Mouse (Mus musculus) ovary, adult 10 weeks (tissue): ENCODE data around the gene Lrrc23. TPM values are rescaled to one million over a fixed set of nuclear protein-coding genes. Genes with fewer than 3 reads are reported as not detected.

Experiments used
- polyA plus RNA-seq: library from polyadenylated mRNA; stranded (reverse); fragments of 350-450 nt; fragmentation: Illumina TruSeq; extraction: RNeasy Lipid Tissue Mini Kit (QIAGEN cat#74804); gene quantifications from one replicate; pipeline ENCODE4 v1.2.3, GENCODE M21; 2014

The Lrrc23 gene
- polyA plus RNA-seq: 3.8 TPM

DNA sequence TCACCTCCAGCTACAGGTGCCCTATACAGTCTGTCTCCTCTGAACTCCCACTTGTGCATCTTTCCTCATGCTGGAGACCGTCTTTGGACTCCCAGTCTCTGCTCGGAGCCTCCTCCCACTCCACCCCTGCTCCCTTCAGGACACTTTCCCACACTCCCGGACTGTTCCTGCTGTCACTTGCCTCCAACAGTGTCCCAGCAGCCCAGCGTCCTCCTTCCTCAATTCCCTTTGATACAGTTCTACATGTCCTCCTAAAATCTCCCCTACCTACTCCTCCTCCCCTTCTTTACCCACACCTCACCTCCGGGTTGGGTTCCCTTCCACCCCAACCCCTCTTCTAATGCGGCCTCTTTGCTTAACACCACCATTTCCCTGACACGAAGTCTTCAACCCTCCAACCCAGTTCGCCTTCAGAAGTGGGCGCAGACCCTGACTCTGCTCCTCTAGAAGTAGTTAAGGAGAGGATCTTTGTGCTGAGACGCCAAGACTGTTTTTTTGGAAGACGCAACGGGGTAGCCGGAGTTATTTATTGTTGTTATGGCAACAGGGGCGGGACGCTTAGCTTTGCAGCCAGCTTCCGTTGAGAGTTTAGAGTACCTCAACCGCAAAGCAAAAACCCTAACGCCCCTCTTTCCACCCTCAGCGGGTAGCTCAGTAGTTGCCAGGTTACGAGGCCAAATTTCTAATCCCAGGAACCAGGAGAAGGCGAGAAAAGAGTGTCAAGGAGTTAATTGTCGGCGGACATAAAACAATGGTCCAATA, at the start of gene Lrrc23:
Gene Lrrc23 (minus strand): TSS at position 506 of the 762 bp plus-strand sequence.

DNA sequence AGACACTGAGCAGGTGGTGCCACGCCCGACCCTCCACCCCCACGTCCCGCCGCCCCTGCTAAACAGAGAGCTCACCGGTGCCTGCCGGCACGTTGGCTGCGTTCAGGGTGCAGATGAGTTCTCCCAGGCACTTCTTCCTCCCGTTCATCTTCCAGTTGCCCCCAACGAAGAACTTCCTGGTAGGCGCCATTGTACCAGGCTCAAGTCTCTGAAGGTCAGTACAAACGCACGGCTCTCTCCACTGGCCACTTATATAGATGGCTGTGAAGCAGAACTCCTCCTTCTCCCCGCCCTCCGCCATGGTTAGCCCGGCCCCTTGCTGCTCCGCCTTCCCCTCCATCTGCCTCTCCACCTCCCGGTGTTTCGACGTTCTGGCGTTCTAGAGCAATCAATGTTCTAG, 34.4 kb upstream of the Lrrc23 start, which contains the start of gene Tpi1:
Gene Tpi1 (minus strand): TSS at position 364 of the 400 bp plus-strand sequence.

DNA sequence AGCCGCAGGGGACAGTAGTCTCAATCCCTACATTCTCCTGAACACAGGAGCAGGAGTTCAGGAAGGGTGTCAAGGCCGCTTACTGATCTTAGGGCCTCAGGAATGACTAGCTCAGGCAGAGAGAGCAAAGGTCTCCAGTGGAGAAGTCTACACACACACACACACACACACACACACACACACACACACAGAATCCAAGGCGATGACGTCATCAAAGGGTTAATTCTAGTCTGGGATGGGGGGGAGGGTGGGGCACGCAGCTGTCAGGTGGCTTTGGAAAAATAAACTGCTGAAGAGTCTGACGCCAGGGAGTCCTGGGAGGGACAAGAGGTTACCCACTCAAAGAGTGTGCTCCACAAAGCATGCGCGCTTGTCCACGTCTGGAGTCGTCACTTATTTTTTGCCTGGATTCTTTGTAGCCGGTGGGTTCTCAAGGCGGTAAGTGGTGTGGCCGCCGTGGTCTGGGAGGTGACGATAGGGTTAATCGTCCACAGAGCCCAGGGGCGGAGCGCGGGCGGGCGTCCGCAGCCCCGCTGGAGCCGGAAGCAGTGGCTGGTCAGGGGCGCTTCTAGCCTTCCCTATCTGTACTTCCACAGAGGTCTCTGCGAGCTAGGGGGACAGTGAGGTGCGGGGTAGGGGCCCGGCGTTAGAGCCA, 29.0 kb upstream of the Lrrc23 start, which contains the start of gene Spsb2:
Gene Spsb2 (plus strand): TSS at position 304 of the 655 bp plus-strand sequence.

DNA sequence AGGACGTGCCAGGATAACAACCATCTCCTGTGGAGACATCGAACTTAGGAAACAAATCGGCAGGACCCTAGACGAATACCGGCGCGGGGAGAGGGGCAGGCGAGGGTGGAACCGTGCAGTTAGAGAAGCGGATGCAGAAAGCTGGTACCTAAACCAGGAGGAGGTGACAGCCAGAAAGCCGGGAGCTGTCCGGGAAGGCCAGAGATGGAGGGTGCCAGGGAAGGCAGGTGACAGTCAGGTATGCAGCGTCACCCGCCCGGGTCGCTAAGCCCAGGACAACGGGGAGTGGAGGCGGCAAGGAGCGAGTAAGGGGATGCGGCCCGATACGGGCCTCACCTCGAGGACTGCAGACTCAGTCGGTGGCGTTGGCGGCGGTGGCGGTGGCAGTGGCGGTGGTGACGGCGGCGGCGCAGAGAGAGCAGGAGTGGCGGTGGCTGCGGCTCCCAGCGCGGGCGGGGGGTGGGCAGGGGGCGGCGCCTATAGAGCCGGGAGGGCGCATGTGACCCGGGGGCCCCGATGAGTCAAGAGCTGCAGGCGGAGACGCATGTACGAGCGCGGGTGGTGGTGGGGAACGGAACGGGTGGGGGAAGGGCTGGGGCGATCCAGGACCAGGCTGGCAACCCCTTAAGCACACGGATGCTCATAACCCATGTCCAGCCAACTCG, 10.3 kb downstream of the Lrrc23 start, which contains the start of gene Eno2:
Gene Eno2 (minus strand): TSS at position 573 of the 665 bp plus-strand sequence.

DNA sequence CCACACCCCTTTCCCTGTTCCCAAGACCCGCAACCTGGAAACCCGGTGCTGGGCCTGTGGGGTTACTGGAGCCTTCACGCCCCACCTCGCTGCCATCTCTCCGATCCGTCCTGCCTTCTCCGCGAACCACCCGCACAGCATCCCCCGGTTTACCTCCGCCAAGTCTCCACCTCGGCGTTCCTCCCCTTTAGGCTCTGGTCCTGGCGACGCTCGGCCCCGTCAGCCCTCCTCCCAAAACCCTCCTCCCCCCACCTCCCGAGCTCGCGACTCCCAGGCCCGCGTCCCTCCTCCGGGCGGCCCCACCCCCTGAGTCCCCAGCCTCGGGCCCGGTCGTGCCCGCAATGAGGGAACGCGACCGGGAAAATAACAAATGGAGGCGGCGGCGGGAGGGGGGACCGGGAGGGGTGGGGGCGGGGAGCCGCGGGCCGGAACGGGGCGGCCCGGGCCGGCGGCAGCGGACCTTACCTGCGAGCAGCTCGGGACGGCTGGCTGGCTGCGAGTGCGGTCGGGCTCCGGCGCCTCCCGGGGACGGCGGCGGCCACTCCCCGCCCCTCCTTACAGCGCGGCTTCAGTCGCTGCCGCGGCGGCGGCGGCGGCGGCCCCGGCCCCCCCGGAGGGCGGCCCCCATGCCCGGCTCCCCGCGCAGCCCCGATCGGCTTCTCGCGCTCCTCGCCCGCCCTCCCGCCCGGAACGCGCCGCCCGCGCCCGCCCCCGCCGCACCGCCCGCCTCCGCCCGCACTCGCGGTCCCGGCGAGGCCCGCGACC, 23.5 kb downstream of the Lrrc23 start, which contains the start of the genes Gm45234 and Atn1:
Gene Gm45234 (minus strand): TSS at position 191 of the 765 bp plus-strand sequence.
Gene Atn1 (minus strand): TSS at position 694 of the 765 bp plus-strand sequence.

DNA sequence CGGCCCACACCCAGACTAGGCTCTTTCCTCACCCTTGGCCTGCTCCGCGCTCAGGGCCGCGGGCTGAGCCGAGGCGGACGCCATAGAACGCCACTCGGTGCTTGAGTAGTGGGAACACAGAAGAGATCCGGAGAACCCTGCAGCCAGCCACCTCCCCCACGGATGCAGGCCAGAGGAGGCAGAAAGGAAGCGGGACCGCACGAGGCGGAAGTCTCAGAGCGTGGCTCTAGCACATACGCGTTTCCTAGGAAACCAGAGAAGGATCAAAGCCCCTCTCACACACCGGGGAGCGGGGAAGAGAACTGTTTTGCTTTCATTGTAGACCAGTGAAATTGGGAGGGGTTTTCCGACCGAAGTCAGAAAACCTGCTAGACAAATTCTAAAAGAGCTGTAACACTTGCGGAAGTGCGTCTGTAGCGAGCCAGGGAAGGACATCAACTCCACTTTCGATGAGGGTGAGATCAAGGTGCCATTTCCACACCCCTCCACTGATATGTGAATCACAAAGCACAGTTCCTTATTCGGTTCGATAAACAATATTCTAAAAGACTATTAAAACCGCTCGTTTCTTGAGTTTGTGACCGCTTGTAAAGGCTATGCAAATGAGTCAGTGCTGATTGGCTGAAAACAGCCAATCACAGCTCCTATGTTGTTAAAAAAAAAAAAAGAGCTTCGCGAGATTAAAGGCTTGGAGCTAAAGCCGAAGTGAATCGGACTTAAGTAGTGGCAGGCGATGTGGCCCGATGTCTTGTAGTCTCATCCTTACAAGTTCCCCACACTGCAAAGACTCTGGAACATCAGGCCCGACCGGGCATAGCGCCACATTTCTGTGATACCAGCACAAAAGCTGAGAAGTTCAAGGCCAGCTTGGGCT, 38.4 kb downstream of the Lrrc23 start, which contains the start of gene Grcc10:
Gene Grcc10 (minus strand): TSS at position 487 of the 874 bp plus-strand sequence.

DNA sequence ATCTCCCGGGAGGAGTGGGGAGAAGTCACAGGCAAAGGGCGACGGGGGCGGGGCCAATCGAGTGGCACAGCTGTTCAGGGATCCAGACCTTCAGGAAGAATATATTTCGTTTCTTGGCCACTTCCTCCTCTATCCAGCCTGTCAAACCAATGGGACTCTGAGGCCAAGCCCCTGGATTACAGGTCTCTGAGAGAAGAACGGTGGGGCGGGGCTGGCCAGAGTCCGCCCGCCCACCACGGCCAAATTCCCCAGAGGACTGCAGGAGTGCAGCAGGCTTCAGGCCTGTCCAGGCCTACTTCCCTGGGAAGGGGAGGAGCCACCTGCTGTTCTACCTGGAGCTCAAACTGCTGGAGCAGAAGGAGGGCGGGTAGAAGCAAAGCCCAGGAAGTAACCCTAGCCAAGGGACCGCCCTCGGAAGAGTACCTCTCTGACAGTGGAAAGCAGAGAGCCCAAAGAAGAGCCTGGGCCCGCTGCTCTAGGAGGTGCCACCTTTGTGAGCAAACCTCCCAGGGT, 41.0 kb downstream of the Lrrc23 start, which contains the start of gene Ptpn6:
Gene Ptpn6 (minus strand): TSS at position 204 of the 513 bp plus-strand sequence.

Other genes starting within 250 kb of the Lrrc23 start
- gene C1s1, start 237.4 kb downstream of the Lrrc23 start, polyA plus RNA-seq: 221 TPM
- not detected for gene C1rb, start 209.4 kb downstream of the Lrrc23 start, polyA plus RNA-seq
- 0.40 TPM for gene C1s2, start 143.6 kb downstream of the Lrrc23 start, polyA plus RNA-seq
- 40.5 TPM for gene Lpcat3, start 116.7 kb downstream of the Lrrc23 start, polyA plus RNA-seq
- 13.2 TPM for gene Emg1, start 67.5 kb downstream of the Lrrc23 start, polyA plus RNA-seq
- gene Phb2, start 67.4 kb downstream of the Lrrc23 start, polyA plus RNA-seq: 26.3 TPM
- gene Ptpn6, start 41.0 kb downstream of the Lrrc23 start, polyA plus RNA-seq: 4.1 TPM
- 2.1 TPM for gene Grcc10, start 38.4 kb downstream of the Lrrc23 start, polyA plus RNA-seq
- gene Gm45234, start 23.7 kb downstream of the Lrrc23 start, polyA plus RNA-seq: not detected
- 0.66 TPM for gene Atn1, start 23.2 kb downstream of the Lrrc23 start, polyA plus RNA-seq
- 0.48 TPM for gene Eno2, start 10.1 kb downstream of the Lrrc23 start, polyA plus RNA-seq
- gene Spsb2, start 28.9 kb upstream of the Lrrc23 start, polyA plus RNA-seq: not detected
- 12.8 TPM for gene Tpi1, start 34.6 kb upstream of the Lrrc23 start, polyA plus RNA-seq
- gene Usp5, start 49.8 kb upstream of the Lrrc23 start, polyA plus RNA-seq: 23.2 TPM
- gene Cdca3, start 49.8 kb upstream of the Lrrc23 start, polyA plus RNA-seq: 4.3 TPM
- gene Gnb3, start 60.5 kb upstream of the Lrrc23 start, polyA plus RNA-seq: not detected
- gene P3h3, start 78.0 kb upstream of the Lrrc23 start, polyA plus RNA-seq: 1.7 TPM
- not detected for gene Gpr162, start 84.3 kb upstream of the Lrrc23 start, polyA plus RNA-seq
- gene Cd4, start 108.5 kb upstream of the Lrrc23 start, polyA plus RNA-seq: 1.4 TPM
- gene Lag3, start 132.0 kb upstream of the Lrrc23 start, polyA plus RNA-seq: 0.23 TPM
- 293 TPM for gene Ptms, start 140.4 kb upstream of the Lrrc23 start, polyA plus RNA-seq
- gene Mlf2, start 151.7 kb upstream of the Lrrc23 start, polyA plus RNA-seq: 8.4 TPM
- gene Cops7a, start 185.8 kb upstream of the Lrrc23 start, polyA plus RNA-seq: 18.8 TPM
- gene Pianp, start 217.0 kb upstream of the Lrrc23 start, polyA plus RNA-seq: 0.23 TPM
- gene Zfp384, start 229.4 kb upstream of the Lrrc23 start, polyA plus RNA-seq: 13.0 TPM